In genomic region chr3:146327537-146328255, GRCm38 (mm10) we compare ENCODE assay signal across 8 mouse cellular contexts.
DNase-seq lines count a peak whose midpoint lies in the region; ATAC-seq and TF ChIP-seq lines count a peak whose summit lies in the region.

No protein-coding gene starts in this region.

- H3K9me3 ChIP-seq in ES-E14 (ENCODE audit: control insufficient read depth, insufficient read depth, low read depth, low read length), result no peaks in the 10 kb centered on the region
- H3K9me3 ChIP-seq in forebrain, embryonic 11.5 days (ENCODE audit: control insufficient read depth, low read length), result no peaks in the 10 kb centered on the region
- no peaks in the 10 kb centered on the region for H3K9me3 ChIP-seq in neural tube, embryonic 14.5 days (ENCODE audit: control insufficient read depth, low read length)

- intact Hi-C loops in heart, postnatal 36 days (cut with DNase I), result loop anchor here (2.0 to 5.0 kb wide), 3 partner anchors 143 to 620 kb away; no protein-coding TSS in a partner anchor

- TF ChIP-seq CTCF in thymus, adult 2 months (IDR thresholded peaks at IDR 0.05; ENCODE audit: borderline replicate concordance, control insufficient read depth, extremely low read depth, insufficient read depth, low read length, poor library complexity), result no peak

- under 1% methylated on average over 13 of the region's 13 CpGs for WGBS in forebrain, embryonic 11.5 days
- WGBS in neural tube, embryonic 14.5 days, result under 1% methylated on average over 13 of the region's 13 CpGs
- WGBS in thymus, adult 2 months, result 2% methylated on average over 13 of the region's 13 CpGs

- no peak overlapping the region for H3K9ac ChIP-seq in ES-E14 (ENCODE audit: insufficient read depth, low read depth, low read length, poor library complexity, severe bottlenecking)
- peak overlapping the region; percentile 62 for H3K9ac ChIP-seq in forebrain, embryonic 11.5 days (ENCODE audit: low read length)
- peak overlapping the region; percentile 41 for H3K9ac ChIP-seq in neural tube, embryonic 14.5 days (replicated peaks; ENCODE audit: low read depth, low read length)

- DNase-seq in ES-E14 (ENCODE audit: low read depth, low spot score), result peak; percentile 58
- DNase-seq in c-Kit-positive CD71-positive TER-119-negative erythroid progenitor cells, embryonic 14.5 days (ENCODE audit: low read depth), result peak; percentile 71
- no peak for DNase-seq in forebrain, embryonic 11.5 days (ENCODE audit: low spot score)
- peak; percentile 42 to 49 for DNase-seq in heart, postnatal 36 days
- DNase-seq in layer of hippocampus, adult 18-20 months (ENCODE audit: low spot score in 2 of 2), result peak; percentile 71 to 86
- DNase-seq in lung, adult 18-20 months, result peak; percentile 47 to 60
- DNase-seq in thymus, adult 2 months, result peak; percentile 42

- in situ Hi-C loops in ES-E14 (cut with MboI; ENCODE audit: low sequenced_read_pairs in 2 of 2, unreplicated experiment in 2 of 2), result loop anchor here (25.0 kb wide), 2 partner anchors 585 to 610 kb away; no protein-coding TSS in a partner anchor

- H3K27me3 ChIP-seq in forebrain, embryonic 11.5 days (ENCODE audit: control insufficient read depth, insufficient read depth, low read length), result no peaks in the 10 kb centered on the region; the same call in 1 of the 2 replicates
- H3K27me3 ChIP-seq in neural tube, embryonic 14.5 days (ENCODE audit: control insufficient read depth, insufficient read depth, low read length), result no peaks in the 10 kb centered on the region
- H3K27me3 ChIP-seq in thymus, adult 2 months (ENCODE audit: control insufficient read depth, insufficient read depth, low read length), result no peaks in the 10 kb centered on the region; the same call in 1 of the 2 replicates

- no peaks in the 10 kb centered on the region for H3K36me3 ChIP-seq in ES-E14 (ENCODE audit: control insufficient read depth, insufficient read depth, low read length, poor library complexity, severe bottlenecking)
- H3K36me3 ChIP-seq in forebrain, embryonic 11.5 days (ENCODE audit: control insufficient read depth, insufficient read depth, low read length), result no peaks in the 10 kb centered on the region
- no peaks in the 10 kb centered on the region for H3K36me3 ChIP-seq in neural tube, embryonic 14.5 days (ENCODE audit: control insufficient read depth, insufficient read depth, low read length)
- H3K36me3 ChIP-seq in thymus, adult 2 months (ENCODE audit: control insufficient read depth, insufficient read depth, low read length), result no peaks in the 10 kb centered on the region

- peak; percentile 84 for ATAC-seq in forebrain, embryonic 11.5 days (replicated peaks; ENCODE audit: low FRiP score)
- peak; percentile 91 for ATAC-seq in neural tube, embryonic 14.5 days (ENCODE audit: low read depth)

- no peak overlapping the region for H3K27ac ChIP-seq in ES-E14 (ENCODE audit: insufficient read depth, low read depth, low read length, poor library complexity, severe bottlenecking)
- H3K27ac ChIP-seq in forebrain, embryonic 11.5 days (ENCODE audit: low read depth, low read length), result peak overlapping the region; percentile 41; the same call in 1 of the 2 replicates
- peak overlapping the region; percentile 79 for H3K27ac ChIP-seq in neural tube, embryonic 14.5 days (ENCODE audit: low read depth, low read length)
- H3K27ac ChIP-seq in thymus, adult 2 months (ENCODE audit: control insufficient read depth, insufficient read depth, low read length), result no peak overlapping the region

- H3K4me2 ChIP-seq in forebrain, embryonic 11.5 days (ENCODE audit: low read depth, low read length, severe bottlenecking), result peak overlapping the region; percentile 60
- H3K4me2 ChIP-seq in neural tube, embryonic 14.5 days (ENCODE audit: low read depth, low read length), result peak overlapping the region; percentile 43

- peak overlapping the region; percentile 28 to 34; a peak in 2 of 4 replicates for H3K4me3 ChIP-seq in ES-E14 (ENCODE audit: insufficient read depth in 1 of 2, low read depth in 1 of 2, low read length in 2 of 2, poor library complexity in 1 of 2, severe bottlenecking in 1 of 2)
- H3K4me3 ChIP-seq in forebrain, embryonic 11.5 days (ENCODE audit: low read depth, low read length), result peak overlapping the region; percentile 20
- H3K4me3 ChIP-seq in neural tube, embryonic 14.5 days (ENCODE audit: low read depth, low read length), result peak overlapping the region; percentile 20; the same call in 1 of the 2 replicates
- H3K4me3 ChIP-seq in thymus, adult 2 months (ENCODE audit: control insufficient read depth, insufficient read depth, low read length), result peak overlapping the region; percentile 23; the same call in 1 of the 2 replicates

- H3K4me1 ChIP-seq in ES-E14 (ENCODE audit: control insufficient read depth in 2 of 2, insufficient read depth in 2 of 2, low read length in 2 of 2, poor library complexity in 1 of 2), result no peaks in the 10 kb centered on the region; a peak in 1 of 4 replicates
- peaks cover 5% of the 10 kb centered on the region; the same call in 1 of the 2 replicates for H3K4me1 ChIP-seq in forebrain, embryonic 11.5 days (replicated peaks; ENCODE audit: control insufficient read depth, insufficient read depth, low read length)
- peaks cover 3% of the 10 kb centered on the region; the same call in 1 of the 2 replicates for H3K4me1 ChIP-seq in neural tube, embryonic 14.5 days (ENCODE audit: control insufficient read depth, insufficient read depth, low read length)
- peaks cover 7% of the 10 kb centered on the region for H3K4me1 ChIP-seq in thymus, adult 2 months (replicated peaks; ENCODE audit: control insufficient read depth, insufficient read depth, low read length)

- TF ChIP-seq POLR2A in thymus, adult 2 months (IDR thresholded peaks at IDR 0.05; ENCODE audit: control insufficient read depth, extremely low read depth, insufficient read depth, low read length, poor library complexity), result no peak

TF ChIP-seq in ES-E14, 5 proteins besides CTCF, POLR2A, EP300 and RAD21:
- TF ChIP-seq HCFC1 (IDR thresholded peaks at IDR 0.05; ENCODE audit: borderline replicate concordance, insufficient read depth, low read length), result no peak
- TF ChIP-seq ZC3H11A (IDR thresholded peaks at IDR 0.05; ENCODE audit: borderline replicate concordance, low read depth, low read length), result peak; percentile 62; the same call in 1 of the 2 replicates
- TF ChIP-seq MAFK (IDR thresholded peaks at IDR 0.05; ENCODE audit: insufficient read depth, low read depth, low read length), result no peak
- TF ChIP-seq CHD2 (IDR thresholded peaks at IDR 0.05; ENCODE audit: low read depth, low read length), result no peak
- TF ChIP-seq ZNF384 (IDR thresholded peaks at IDR 0.05; ENCODE audit: low read depth, low read length), result no peak

Comparison
In these comparisons a context has a peak if more than half of its experiments do, and no peak if none do; other contexts are left out.
1. H3K27ac ChIP-seq: peak in forebrain, embryonic 11.5 days (single experiment) and neural tube, embryonic 14.5 days (single experiment); none in ES-E14 (single experiment) and thymus, adult 2 months (single experiment).
2. Peak in every context shown above with its lines, with median percentiles within 50 percentile points of each other: H3K4me3 ChIP-seq.